Mouse (Mus musculus): Measurements from ENCODE around the gene Gsn.

Gene Gsn

DNA sequence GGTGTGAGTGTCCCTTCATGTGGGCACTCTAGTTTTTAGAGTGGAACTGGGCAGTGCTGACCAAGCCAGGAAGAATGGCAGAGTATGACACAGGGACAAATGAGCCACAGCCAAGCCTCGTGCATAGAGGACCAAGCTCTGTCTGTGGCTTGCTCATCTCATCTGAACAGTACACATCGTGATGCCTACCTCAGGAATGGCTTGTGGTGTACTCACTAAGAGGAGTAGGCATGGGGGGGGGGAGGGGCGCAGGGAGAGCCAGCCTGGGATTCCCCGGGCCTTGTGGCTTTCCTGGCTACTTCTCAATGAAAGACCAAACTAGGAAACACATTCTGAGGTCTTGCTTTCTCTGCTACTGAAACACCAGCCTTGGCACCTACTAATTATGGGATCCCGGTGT is 1.2 kb upstream of the Gsn start:
- no peak for DNase-seq

DNA sequence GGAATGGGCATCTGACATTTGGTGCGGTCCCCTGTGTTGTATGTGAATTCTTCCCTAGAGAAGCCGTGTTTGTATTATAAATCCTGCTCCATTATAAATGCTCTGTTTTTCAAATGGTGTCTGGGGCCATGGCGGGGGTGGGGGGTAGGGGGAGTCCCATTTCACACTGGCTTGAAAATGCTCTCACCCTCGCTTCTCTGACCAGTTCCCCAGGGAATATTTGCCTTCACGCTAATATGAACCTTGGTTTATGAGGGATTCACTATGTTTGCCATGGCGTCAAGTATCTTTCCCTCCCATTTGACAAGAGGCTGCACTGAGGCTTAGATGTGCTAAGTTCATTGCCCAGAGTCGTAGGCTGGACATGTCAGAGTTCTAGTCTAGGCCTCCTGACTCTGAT is 718 bp upstream of the Gsn start:
- no peak for DNase-seq

DNA sequence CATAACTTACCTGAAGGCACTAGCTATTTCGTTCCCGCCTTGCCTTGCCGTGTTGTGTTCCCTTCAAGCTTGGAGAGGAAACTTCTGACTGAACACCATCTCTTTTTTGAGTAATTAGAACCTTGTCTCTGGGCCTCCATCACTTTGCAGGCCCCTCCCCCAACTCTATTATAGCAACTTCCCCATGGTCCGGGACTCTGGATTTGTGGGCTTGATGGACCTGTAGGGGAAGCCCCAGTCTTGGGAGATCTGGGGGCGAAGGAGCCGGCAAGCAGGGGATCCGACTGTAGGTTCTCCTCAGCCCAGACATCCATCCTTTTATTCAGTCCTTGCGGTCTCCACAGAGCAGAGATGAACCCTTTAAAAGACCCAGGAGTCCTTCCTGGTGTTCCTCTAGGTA is 752 bp downstream of the Gsn start:
- no peak for DNase-seq

DNA sequence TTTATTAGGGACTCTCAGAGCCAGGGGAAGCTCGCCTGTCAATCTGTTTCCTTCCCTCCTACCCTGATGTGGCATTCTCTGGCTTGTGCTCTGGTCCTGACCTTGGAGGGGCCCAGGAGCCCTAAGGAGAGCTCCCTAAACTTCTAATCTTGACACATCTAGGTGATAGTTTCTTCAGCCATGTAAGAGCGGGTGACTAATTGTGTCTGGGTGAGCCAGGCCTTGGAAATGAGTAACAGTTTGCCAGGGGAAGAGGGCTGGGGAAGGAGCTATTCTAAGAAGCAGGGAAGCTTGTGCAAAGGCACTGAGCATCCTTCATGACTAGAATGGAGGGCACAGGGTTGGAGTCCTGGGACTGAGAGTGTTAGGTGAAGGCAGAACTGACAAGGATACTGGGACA is 1.7 kb downstream of the Gsn start:
- no peak for DNase-seq

DNA sequence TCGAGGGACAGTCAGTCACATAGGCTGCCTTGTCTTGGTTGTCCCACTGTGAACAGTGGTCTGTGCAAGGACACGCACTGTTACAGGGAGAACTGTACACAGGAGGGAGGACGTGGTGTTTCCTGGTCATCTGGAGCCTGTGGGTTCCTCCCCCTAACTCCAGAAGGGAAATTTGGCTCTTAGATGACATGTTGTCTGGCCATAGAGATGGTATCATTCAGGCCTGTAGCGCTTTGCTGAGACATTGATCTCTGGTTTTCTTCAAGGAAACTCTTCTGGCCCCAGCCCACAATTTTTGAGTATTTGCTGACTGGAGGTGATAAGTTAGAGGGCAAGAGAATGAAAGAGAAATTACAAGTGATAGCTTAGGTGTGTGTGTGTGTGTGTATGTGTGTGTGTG is 2.4 kb downstream of the Gsn start:
- no peak for DNase-seq

DNA sequence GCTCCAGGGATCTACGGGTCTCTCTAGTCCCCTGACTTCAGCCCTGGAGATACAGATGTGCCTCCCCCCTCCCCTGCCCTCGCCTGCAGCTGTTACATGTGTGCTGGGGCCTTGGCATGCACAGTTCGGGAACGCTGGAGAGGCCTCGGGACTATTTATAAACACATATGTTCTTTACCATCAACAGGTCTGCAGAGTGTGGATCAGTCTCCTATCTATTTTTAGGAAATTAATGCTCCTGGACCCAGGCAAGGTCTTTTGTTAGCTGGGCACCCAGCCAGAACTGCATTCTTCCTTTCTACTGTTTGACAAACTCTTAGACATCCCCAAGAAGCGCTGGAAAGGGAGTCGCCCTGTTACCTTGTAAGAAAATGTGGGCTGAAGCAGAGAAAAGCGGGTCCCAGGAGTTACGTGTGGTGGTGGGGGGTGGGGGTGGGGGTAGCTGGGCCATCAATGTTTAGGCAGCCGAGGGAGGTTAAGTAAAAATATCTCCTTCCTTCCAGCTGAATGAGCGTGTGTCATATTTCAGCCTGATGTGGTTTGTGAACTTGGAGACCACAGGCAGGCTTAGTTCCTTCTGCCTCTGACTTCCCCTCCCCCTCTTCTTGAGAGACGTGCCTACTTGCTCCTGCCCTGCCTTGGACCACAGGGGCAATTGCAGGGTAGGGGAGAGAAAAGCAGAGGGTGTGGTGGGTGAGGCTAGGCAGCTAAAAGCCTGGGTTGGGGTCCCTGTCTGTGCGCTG is 3.3 kb downstream of the Gsn start:
- DNase-seq, result no peak

DNA sequence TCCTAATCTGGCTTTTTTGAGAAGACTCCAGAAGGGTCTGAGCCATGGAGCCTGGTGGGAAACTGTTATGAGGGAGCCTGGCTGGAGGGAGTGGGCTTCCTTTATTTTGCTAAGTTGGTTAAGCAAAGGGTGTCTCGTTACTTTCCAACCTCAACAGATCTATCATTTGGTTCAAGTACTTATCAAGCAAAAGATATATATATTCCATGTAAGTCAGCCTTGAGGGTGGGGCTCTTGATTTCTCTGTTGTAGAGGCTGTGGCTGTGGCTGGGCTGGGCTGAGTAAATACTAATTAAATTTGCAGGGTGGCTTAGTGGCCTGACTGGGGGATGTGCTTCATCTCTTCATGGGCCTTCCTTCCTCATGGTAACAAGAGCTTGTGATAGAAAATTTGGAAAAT is 4.1 kb downstream of the Gsn start:
- no peak for DNase-seq

DNA sequence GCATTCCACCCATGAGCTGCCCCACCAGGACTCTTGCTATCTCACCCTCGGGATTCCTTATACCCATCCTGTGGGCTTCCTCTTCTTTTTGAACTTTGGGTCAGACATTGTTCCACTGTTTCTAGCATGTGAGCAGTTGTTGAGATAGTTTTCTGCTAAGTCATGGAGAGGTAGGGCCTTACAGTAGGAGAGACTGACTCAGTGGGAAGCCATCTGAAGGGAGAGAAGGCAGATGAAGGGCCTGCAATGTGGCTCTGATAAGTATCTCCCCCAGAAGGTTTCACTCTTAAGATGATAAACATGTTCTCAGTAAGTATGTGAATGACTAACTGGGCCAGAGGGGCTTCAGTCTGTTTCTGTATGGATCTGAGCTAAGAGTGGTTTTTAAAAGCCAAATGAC is 7.9 kb downstream of the Gsn start:
- no peak for DNase-seq

DNA sequence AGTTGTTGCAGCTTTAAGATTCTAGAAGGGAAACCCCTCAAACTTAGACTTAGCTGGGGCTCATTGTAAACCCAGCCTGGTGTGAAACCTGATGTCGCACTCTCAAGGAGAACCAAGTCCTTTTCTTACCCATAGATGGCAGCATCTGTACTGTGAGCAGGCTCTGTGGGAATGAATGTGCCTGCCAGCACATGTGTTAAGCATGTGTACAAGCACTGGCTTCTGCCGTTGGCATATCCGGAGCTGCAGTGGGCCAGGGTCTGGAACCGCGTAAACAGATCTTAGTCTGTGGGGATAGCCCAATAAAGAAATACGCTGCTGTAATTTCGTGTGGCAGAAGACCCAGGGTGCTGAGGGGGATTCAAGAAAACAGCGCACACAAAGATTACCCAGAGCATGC is 9.1 kb downstream of the Gsn start:
- DNase-seq, result peak; percentile 39

DNA sequence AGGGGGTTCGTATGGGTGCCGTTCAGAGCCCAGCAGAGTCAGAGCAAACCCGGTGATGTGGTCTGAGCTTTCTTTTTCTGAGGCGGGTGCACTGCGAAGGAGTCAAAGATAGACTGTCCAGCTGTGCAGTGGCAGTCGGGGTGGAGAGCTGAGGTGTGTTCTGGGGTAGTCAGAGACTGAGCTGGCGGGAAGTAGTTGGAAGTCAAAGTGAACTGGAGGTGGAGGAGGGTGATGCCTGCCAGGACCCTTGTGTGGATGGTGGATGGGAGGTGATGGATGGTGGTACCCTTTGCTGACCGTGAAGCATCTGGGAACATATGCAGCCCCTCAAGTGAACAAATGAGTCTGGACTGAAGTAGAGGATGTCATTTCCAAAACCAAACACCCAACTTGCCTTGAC is 9.6 kb downstream of the Gsn start:
- no peak for DNase-seq

DNA sequence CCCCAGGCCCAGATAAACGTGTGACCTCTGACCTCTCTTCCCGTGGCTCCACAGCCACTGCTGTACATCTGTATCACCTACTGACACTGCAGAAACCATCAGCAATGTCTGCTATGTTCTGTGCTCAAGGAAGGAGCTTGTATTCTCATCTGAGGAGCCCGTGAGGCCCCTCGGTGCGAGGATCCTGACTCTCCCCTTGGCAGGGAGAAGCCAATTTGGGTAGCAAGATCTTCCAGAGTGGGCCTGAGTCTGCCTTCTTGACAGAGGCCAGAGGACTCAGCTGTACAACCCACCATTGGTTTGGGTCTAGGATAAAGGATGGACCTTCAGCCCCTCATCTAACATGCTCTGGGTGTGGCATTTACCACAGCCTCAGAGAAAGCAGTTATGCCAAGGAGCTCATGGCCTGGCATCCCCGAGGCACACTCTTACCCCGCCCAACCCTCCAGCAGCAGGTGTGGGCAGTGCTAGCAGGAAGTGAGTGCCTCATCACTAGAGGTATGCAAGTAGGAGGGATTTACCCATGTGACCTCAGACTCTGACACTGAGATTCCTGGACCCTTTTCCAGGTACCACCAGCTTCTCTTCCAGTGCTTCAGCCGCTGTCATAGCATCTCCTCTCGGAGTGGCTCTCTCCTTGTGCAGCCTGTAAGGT is 10.2 kb downstream of the Gsn start:
- DNase-seq, result no peak

DNA sequence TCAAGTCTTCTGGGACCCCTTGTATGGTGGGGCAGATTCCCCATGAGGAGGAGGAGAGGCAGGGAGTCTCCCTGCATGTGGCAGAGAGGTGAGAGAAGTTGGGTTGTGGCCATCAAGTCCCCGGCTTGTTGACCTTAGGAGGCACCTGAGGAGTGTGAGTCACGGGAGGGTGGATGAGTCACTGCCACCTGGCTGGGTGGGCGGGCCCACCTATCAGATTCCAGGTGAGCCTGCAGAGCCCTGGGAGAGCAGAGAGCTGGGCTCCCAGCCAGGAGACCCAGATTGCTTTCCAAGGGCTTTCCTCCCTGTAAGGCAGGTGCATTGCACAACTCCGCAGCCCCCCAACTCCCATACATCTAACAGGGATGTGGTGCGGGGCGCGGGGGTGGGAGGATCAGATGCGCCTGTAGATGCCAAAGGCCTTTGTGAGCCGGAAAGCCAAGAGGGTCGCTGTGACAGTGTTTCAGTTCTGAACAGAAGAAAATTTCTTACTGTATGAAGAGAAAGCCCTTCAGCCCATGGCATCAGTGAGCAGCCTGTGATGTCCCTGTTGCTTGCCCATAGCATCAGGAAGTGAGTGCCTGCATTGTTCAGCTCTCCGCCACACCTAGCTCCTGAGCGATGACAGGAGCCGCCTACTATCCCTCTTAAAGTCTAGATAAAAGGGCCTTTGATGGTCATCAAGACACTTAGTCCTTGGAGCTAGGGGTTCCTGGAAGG is 11.1 kb downstream of the Gsn start:
- DNase-seq, result no peak

DNA sequence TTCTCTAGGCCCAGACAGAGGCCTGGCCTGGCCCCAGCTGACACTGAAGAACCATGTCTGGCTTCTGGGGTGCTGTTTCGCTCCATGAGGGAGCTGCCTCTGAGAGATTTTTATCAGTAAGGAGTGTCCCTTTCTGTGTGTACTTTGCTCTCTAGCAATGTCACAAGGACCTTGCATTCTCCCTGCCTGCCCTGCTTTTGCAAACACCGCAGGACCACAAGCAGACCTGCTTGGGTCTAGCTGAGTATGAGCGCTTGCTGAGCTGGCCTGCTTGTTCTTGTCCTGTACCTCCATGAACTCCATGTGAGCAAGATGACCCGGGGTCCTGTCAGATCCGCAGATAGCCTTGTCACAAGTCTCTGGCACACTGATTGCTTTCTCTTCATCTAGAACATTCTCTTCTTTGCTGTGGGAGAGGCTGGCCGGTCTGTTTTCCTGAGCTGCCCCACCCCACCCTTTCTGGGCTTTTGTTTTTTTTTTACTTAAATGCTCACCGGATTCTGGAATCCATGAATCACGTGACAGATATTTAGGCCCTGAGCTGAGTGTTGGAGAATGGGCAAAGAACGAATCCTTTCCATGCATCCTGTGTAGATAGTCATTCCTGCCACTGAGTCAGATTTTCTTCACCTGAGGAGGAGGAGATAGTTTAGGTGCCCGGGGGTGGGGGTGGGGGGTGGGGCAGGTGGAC is 11.8 kb downstream of the Gsn start:
- no peak for DNase-seq

DNA sequence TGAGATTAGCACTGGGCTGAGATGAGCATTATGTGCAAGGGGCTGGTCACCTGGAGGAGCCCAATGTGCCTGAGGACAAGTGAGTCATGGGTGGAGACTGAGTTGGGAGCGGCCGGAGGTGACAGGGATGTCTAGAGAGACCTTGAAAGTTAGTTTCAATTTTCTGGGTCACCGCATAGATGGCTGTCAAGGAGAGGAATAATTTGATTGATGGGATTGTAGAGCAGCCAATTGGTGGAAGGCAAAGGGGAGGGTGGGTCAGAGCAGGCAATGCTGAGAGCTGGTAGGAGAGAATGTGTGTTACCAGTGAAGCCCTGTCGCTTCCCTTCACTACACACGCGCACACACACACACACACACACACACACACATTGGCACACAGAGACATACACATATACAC is 13.0 kb downstream of the Gsn start:
- DNase-seq, result no peak

DNA sequence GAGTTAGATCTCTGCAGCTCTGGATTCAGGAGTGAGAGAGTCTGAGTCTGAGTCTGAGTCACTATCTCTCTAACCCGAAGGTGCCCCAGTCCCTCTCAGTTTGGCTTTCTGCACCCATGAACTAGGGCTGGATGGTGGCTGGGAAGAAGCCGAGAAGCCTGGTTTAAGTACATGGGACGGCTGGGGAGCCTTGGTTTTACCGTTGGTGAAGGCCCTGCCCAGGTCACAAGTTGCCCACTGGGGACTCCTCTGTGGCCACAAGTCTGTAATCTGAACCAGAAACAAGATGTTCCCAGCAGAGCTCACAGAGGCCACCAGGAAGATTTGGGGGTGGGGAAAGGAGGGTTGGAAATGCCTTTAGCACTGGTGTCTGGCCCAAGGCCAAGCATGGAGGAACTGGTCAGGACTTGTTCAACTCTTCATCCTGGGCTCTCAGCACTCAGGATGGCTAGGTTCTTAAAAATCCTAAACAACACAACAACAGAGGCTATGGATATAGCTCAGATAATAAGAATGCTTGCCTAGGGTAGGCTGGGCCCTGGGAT is 13.6 kb downstream of the Gsn start:
- no peak for DNase-seq

DNA sequence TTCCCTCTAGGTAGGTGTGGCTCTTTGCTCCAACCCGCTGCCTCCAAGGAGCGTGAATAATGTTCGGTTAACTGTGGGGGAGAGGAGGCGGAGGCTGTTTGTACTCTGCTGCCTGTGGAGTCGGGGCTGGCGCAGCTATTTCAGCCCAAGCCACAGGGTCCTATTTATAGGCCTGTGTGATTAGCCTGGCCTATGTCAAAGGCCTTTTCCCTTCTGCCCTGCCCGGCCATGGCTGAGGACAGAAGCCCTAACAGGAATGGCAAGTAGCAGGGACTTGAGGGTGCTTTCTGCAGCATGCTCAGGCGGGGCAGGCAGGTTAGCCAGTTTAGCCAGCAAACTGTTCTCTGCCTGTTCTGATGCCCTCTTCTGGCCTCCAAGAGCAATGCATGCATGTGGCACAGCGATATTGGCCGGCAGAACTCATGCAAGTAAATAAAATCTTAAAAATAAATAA is 14.4 kb downstream of the Gsn start:
- peak; percentile 51 for DNase-seq

DNA sequence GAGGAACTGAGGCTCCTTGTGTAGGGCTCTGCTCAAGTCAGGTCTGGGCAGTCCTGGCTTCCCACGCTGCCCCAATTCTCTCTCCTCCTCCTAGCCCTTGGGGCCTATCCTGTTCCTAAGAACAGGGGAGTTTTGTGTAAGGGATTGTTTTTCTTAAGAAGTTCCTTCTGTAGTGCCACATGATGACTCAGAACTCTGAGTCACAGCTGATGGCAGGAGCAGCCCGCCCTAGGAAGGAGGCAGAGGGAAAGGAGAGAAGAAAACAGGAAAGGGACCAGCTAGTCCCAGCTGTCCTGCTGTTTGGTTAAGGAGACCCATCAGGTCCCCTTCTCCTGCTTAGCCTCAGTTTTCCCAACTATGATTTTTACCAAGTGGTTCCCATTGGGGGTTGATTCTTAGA is 15.6 kb downstream of the Gsn start:
- no peak for DNase-seq

DNA sequence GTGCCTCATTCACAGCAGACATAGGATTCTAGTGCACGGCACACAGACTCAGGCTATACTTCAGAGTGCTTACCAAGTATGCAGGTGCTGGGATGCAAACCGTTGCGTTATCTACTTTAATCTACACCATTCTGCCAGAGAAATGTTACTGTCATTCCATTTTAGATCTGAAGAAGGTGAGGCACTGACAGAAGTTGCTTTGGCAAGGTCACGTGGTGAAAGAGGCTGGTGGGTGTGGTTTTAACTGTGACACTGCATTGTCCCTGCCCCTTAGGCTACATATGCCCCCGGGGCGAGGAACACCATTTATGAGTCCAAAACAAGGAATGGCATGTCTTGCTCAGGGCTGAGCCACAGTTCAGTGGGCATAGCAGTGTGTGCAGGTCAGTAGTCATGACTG is 16.7 kb downstream of the Gsn start:
- DNase-seq, result no peak

DNA sequence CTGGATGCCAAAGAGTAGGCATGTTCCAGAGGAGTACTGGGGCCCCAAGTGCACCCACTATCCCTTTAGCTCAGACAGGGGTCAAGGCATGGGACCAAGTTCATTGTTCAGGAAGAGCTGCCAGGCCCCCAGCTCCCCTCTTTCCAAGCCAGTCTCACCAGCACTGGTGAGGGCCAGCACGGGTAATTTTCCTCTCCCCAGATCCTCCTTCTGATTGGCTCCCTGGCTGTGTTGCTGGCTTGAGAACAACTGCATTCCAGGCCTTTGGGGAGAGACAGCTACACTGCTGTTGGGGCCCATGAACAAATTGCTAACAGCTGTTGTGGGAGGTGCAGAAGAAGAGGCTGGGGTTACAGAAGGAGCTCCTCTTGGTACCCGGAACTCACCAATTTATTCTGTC is 17.4 kb downstream of the Gsn start:
- DNase-seq, result no peak

DNA sequence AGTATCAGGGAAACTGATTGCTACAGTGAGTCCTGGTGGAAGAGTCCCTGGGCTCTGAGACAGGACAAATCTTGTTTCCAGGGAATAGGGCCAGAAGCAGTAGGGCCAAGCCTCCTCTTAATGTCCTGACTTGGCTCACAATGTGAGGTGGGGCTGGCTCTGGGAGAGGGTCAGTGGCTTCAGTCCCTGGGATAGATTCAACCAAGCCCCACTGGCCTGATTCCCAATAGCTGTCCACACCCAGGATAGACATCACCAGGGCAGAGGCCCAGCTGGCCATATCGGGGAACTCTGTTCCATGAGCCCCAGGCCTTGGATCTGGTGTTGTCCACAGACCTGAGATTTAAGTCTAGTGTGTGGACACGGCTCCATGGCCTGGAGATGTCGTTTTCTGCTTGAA is 21.5 kb downstream of the Gsn start:
- DNase-seq, result no peak

DNA sequence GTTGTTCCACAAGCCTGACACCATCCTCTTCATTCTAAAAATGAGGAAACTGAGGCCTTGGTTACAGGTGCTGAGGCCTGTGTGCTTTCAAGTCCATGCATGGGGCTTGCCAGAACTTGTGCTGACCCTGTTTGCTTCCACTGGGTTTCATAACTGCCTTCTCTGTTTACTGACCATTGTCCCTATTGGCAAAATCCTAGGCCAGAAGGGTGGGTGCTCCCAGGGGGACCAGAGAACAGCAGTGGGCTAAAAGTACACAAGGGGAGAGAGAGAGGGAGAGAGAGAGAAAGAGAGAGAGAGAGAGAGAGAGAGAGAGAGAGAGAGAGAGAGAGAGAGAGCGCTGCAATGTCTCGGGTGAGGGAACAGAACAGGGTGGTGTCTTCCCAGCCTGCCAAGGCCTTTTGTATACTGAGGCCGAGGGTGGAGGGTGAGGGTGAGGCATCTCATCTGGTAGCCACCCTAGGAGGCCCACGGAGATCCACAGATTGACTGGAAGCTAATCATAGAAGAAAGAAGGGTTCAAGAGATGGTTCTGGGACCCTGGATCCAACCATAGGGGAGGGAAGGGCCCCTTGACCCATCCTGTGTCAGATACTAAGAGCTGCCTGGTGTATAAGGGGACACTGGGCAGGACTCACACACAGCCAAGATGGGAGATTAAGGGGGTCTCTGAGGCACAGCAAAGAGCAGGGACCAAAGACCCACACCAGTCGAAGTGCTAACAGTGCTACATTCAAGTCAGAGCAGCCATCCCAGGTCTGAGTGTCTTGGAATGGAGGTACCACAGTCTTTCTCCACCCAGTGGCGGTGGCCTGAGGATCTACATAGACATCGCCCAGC is 22.4 kb downstream of the Gsn start:
- no peak for DNase-seq

DNA sequence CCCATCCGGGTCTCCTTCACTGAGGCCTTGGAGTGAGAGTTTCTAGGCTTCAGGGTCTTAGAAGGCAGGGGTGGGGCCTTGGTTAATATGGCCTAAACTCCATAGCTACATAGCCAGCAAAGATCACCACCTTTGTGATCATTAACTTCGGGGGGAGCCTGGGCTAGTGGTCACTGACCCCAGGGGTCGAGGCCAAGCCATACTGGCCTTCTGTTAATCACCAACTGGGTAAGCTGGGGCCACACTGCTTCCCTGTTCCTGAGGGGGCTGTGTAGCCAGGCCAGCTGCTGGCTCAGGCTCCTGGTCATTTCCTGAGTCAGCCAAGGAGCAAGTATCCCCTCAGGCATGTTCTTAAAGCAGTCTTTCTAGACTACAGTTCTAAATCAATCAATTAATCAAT is 23.8 kb downstream of the Gsn start:
- no peak for DNase-seq

Data from right cerebral cortex, postnatal 14 days (tissue).